Mouse (Mus musculus): Measurements from ENCODE around the gene Scamp3. TPM values are rescaled to one million over a fixed set of nuclear protein-coding genes. Genes with fewer than 3 reads are reported as not detected.

Gene Scamp3
- polyA plus RNA-seq, 1 experiment from 2014 or later, result 49.0 TPM

DNA sequence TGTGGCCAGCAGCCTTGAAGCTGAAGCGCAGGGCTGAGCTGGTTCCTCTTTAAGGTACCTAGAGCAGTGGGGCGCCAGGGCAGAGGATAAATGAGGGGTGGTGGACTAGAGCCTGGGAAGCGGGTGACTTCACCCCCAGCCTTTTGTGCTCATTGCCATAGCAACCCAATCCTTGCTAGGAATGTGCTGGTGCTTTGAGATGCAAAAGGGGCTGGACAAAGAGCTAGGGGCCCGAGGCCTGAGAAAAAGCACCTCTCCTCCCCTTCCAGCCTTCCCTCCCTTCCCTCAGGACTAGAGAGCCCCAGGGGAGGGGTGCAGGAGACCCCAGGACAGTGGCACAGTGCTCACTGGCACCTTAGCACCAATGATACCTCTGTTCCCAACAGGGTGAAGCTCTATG is 48.6 kb downstream of the Scamp3 start:
- Histone ChIP-seq H3K4me2 (ENCODE audit: low read depth, low read length) (no peak overlapping the region), H3K4me1 (ENCODE audit: control insufficient read depth, low read depth, low read length) (peaks cover 15% of the 10 kb centered on the region), H3K9ac (ENCODE audit: low read depth, low read length) (no peak overlapping the region), H3K36me3 (ENCODE audit: control insufficient read depth, insufficient read depth) (no peaks in the 10 kb centered on the region), H3K4me3 (ENCODE audit: low read depth, low read length) (no peak overlapping the region), H3K9me3 (replicated peaks; ENCODE audit: control insufficient read depth, low read length) (no peaks in the 10 kb centered on the region), H3K27me3 (ENCODE audit: control insufficient read depth, insufficient read depth, low read depth, low read length) (peaks cover 51% of the 10 kb centered on the region), H3K27ac (ENCODE audit: low read length) (no peak overlapping the region)
- WGBS (ENCODE audit: insufficient replicate concordance), result 33% methylated on average over 4 of the region's 4 CpGs
- ATAC-seq (ENCODE audit: low read depth), result no peak

DNA sequence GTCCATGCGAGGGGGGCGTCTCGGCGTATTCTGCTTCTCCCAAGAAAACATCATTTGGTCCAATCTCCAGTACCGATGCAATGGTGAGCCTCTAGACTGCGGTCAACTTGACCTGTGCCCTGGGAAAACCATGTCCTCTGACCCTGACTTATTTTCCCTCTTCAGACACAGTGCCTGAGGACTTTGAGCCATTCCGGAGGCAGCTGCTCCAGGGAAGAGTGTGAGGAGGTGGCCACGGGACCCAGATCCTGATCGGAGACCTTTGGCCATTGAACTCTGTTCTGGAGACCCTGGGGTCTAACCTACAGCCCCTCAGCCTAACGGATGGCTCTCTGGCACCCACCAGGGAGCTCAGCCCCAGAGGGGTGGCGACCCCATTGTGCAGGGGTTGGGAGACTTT is 49.1 kb downstream of the Scamp3 start:
- Histone ChIP-seq H3K27ac (ENCODE audit: low read length) (no peak overlapping the region), H3K4me1 (ENCODE audit: control insufficient read depth, low read depth, low read length) (peaks cover 15% of the 10 kb centered on the region), H3K27me3 (ENCODE audit: control insufficient read depth, insufficient read depth, low read depth, low read length) (peaks cover 51% of the 10 kb centered on the region), H3K4me3 (ENCODE audit: low read depth, low read length) (no peak overlapping the region), H3K36me3 (ENCODE audit: control insufficient read depth, insufficient read depth) (no peaks in the 10 kb centered on the region), H3K9me3 (replicated peaks; ENCODE audit: control insufficient read depth, low read length) (no peaks in the 10 kb centered on the region), H3K9ac (ENCODE audit: low read depth, low read length) (no peak overlapping the region), H3K4me2 (ENCODE audit: low read depth, low read length) (no peak overlapping the region)
- no peak for ATAC-seq (ENCODE audit: low read depth)
- WGBS (ENCODE audit: insufficient replicate concordance), result 49% methylated on average over 11 of the region's 11 CpGs

DNA sequence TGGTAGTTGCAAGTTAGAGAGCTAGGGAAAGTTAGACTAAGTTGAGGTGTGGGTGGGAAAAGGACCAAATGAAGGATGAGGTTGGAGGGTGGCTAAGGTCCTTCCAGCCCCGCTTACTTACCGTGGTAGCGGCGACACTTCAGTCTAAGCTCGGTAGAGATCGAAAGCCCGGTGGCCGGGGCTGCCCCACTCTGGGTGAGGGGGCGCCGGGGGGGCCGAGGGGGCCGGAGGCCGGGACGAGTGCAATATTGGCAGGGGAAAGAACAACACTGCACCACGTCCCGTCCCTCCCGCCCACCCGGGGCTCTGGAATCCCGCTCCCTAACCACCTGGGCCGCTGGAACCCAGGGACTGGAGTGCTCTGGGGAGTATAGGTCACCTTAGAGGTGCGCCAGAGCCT is 49.6 kb downstream of the Scamp3 start, which contains the start of gene Mtx1:
TSS of gene Mtx1 (minus strand) at position 189 of the 400 bp plus-strand sequence.
- no peak; the same call in 1 of the 2 replicates for ATAC-seq (ENCODE audit: low read depth)
- WGBS (ENCODE audit: insufficient replicate concordance), result 9% methylated on average over 21 of the region's 21 CpGs
- peaks cover 15% of the 10 kb centered on the region for H3K4me1 ChIP-seq (ENCODE audit: control insufficient read depth, low read depth, low read length)
- H3K27me3 ChIP-seq (ENCODE audit: control insufficient read depth, insufficient read depth, low read depth, low read length), result peaks cover 51% of the 10 kb centered on the region
- H3K4me2 ChIP-seq (ENCODE audit: low read depth, low read length), result peak within 1 kb of the TSS; percentile 74
- H3K27ac ChIP-seq (ENCODE audit: low read length), result no peak within 1 kb of the TSS
- no peaks in the 10 kb centered on the region for H3K9me3 ChIP-seq (replicated peaks; ENCODE audit: control insufficient read depth, low read length)
- no peaks in the 10 kb centered on the region for H3K36me3 ChIP-seq (ENCODE audit: control insufficient read depth, insufficient read depth)
- peak within 1 kb of the TSS; percentile 15; the same call in 1 of the 2 replicates for H3K4me3 ChIP-seq (ENCODE audit: low read depth, low read length)
- no peak within 1 kb of the TSS for H3K9ac ChIP-seq (ENCODE audit: low read depth, low read length)

DNA sequence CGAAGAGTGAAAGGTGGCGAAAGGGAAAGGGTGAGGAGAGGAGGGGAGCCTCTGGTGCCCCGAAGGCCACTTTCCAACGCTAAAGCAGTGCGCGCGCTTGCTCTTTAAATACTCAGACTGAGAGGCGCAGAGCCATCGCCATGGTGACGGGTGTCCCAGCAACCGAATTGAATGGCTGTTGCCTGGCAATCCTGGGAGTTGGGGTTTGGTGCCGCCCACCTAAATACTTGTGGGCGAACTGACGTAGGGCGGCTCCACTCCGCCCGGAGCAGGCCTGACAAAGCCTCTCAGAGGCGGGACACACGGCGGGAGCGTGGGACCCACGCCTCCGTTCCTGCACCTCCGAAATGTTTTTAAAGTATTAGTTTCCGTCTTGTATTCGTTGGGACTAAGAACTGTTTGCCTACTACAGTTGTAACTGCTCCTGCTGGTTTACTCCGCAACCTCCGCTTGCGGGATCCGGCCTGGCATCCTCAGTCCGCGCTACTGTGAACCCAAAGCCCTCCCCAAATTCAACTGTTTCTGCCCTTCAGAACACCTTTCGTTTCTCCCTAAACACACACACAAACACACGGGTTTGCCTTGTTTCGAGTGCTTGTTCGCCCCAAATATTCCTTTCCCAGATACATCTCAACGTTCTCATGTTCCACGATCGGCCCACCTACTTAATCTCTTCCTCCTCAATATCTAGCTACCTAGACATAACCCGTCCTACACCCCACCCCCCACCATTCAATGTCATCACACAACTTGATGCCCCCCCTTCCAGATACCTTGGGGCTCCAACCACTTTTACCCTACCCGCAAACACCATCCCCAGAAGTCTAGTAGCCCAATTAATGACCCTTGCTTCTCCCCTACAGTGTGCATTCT is 50.3 kb downstream of the Scamp3 start:
- H3K9me3 ChIP-seq (replicated peaks; ENCODE audit: control insufficient read depth, low read length), result no peaks in the 10 kb centered on the region
- H3K36me3 ChIP-seq (ENCODE audit: control insufficient read depth, insufficient read depth), result no peaks in the 10 kb centered on the region
- 4% methylated on average over 41 of the region's 41 CpGs for WGBS (ENCODE audit: insufficient replicate concordance)
- peaks cover 15% of the 10 kb centered on the region for H3K4me1 ChIP-seq (ENCODE audit: control insufficient read depth, low read depth, low read length)
- peak overlapping the region; percentile 74 for H3K4me2 ChIP-seq (ENCODE audit: low read depth, low read length)
- no peak overlapping the region for H3K9ac ChIP-seq (ENCODE audit: low read depth, low read length)
- peaks cover 51% of the 10 kb centered on the region for H3K27me3 ChIP-seq (ENCODE audit: control insufficient read depth, insufficient read depth, low read depth, low read length)
- H3K27ac ChIP-seq (ENCODE audit: low read length), result no peak overlapping the region
- ATAC-seq (ENCODE audit: low read depth), result peak; percentile 39; the same call in 1 of the 2 replicates
- H3K4me3 ChIP-seq (ENCODE audit: low read depth, low read length), result peak overlapping the region; percentile 57

DNA sequence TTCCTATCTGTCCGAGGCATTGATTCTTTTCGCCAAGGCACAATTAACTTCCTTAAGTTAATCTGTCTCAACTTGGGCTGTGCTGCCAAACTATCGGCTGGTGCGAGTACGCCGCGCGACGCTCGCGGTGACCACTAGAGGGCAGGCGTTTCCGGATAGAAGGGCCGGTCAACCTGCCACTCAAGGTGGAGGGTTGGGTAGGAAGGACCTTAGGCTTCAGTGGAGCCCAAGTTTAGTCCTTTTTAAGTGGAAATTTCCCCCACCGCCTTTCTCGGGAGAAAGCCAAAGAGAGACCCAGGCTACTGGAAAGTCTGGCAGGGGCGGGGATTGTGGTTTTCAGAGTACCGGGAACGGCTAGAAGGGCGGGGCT is 50.9 kb downstream of the Scamp3 start:
- peaks cover 51% of the 10 kb centered on the region for H3K27me3 ChIP-seq (ENCODE audit: control insufficient read depth, insufficient read depth, low read depth, low read length)
- H3K4me3 ChIP-seq (ENCODE audit: low read depth, low read length), result peak overlapping the region; percentile 57
- under 1% methylated on average over 20 of the region's 20 CpGs for WGBS (ENCODE audit: insufficient replicate concordance)
- no peaks in the 10 kb centered on the region for H3K36me3 ChIP-seq (ENCODE audit: control insufficient read depth, insufficient read depth)
- peak; percentile 49 for ATAC-seq (ENCODE audit: low read depth)
- no peaks in the 10 kb centered on the region for H3K9me3 ChIP-seq (replicated peaks; ENCODE audit: control insufficient read depth, low read length)
- H3K9ac ChIP-seq (ENCODE audit: low read depth, low read length), result no peak overlapping the region
- H3K4me2 ChIP-seq (ENCODE audit: low read depth, low read length), result peak overlapping the region; percentile 74
- peaks cover 15% of the 10 kb centered on the region for H3K4me1 ChIP-seq (ENCODE audit: control insufficient read depth, low read depth, low read length)
- H3K27ac ChIP-seq (ENCODE audit: low read length), result no peak overlapping the region

DNA sequence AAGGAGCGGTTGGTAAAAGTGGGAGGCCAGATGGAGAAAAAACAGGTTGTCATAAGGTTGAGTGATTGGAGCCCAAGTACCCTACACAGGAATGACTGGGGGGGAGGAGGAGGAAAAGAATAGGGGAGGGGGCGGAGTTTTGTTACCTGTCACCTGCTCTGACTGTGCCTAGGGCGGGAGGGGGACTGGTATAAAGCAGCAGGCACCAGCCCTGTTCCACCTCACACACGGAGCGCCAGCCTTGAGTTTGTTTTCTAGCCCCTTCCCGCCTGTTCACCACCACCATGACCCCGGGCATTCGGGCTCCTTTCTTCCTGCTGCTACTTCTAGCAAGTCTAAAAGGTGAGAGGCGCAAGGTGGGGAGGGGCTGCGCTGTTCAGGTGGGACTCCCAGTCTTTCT is 51.6 kb downstream of the Scamp3 start, which contains the start of gene Muc1:
TSS of gene Muc1 (plus strand) at position 222 of the 400 bp plus-strand sequence.
- 32% methylated on average over 10 of the region's 10 CpGs for WGBS (ENCODE audit: insufficient replicate concordance)
- peak within 1 kb of the TSS; percentile 57 for H3K4me3 ChIP-seq (ENCODE audit: low read depth, low read length)
- H3K9me3 ChIP-seq (replicated peaks; ENCODE audit: control insufficient read depth, low read length), result no peaks in the 10 kb centered on the region
- H3K4me2 ChIP-seq (ENCODE audit: low read depth, low read length), result peak within 1 kb of the TSS; percentile 74
- peaks cover 15% of the 10 kb centered on the region for H3K4me1 ChIP-seq (ENCODE audit: control insufficient read depth, low read depth, low read length)
- ATAC-seq (ENCODE audit: low read depth), result no peak
- H3K36me3 ChIP-seq (ENCODE audit: control insufficient read depth, insufficient read depth), result no peaks in the 10 kb centered on the region
- H3K27ac ChIP-seq (ENCODE audit: low read length), result no peak within 1 kb of the TSS
- no peak within 1 kb of the TSS for H3K9ac ChIP-seq (ENCODE audit: low read depth, low read length)
- peaks cover 51% of the 10 kb centered on the region for H3K27me3 ChIP-seq (ENCODE audit: control insufficient read depth, insufficient read depth, low read depth, low read length)

DNA sequence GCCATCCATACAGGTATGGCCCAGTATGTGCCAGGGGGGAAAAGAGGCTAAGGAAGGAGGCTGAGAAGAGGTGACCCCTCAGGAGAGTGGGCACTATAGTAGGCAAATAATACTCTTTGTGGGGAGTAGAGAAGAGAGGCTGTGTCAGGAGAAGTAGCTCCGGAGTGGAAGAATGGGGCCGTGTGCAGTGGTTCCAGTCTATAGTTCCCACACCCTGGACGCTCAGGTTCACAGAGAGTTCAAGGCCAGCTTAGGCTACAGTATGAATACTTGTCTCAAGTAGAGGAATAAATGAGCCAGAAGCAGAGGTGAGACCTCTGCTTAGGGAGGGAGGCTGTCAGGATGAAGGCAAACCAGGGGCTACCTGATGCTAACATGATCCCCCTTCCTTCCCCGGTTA is 52.0 kb downstream of the Scamp3 start:
- peaks cover 51% of the 10 kb centered on the region for H3K27me3 ChIP-seq (ENCODE audit: control insufficient read depth, insufficient read depth, low read depth, low read length)
- 66% methylated on average over 4 of the region's 4 CpGs for WGBS (ENCODE audit: insufficient replicate concordance)
- H3K36me3 ChIP-seq (ENCODE audit: control insufficient read depth, insufficient read depth), result no peaks in the 10 kb centered on the region
- H3K4me1 ChIP-seq (ENCODE audit: control insufficient read depth, low read depth, low read length), result peaks cover 15% of the 10 kb centered on the region
- no peak overlapping the region for H3K4me3 ChIP-seq (ENCODE audit: low read depth, low read length)
- no peak overlapping the region for H3K27ac ChIP-seq (ENCODE audit: low read length)
- H3K9ac ChIP-seq (ENCODE audit: low read depth, low read length), result no peak overlapping the region
- no peak overlapping the region for H3K4me2 ChIP-seq (ENCODE audit: low read depth, low read length)
- H3K9me3 ChIP-seq (replicated peaks; ENCODE audit: control insufficient read depth, low read length), result no peaks in the 10 kb centered on the region
- no peak for ATAC-seq (ENCODE audit: low read depth)

DNA sequence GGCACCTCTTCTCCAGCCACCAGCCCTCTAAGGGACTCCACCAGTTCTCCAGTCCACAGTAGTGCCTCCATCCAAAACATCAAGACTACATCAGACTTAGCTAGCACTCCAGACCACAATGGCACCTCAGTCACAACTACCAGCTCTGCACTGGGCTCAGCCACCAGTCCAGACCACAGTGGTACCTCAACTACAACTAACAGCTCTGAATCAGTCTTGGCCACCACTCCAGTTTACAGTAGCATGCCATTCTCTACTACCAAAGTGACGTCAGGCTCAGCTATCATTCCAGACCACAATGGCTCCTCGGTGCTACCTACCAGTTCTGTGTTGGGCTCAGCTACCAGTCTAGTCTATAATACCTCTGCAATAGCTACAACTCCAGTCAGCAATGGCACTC is 53.3 kb downstream of the Scamp3 start:
- peaks cover 47% of the 10 kb centered on the region for H3K27me3 ChIP-seq (ENCODE audit: control insufficient read depth, insufficient read depth, low read depth, low read length)
- WGBS (ENCODE audit: insufficient replicate concordance), result 53% methylated on average over 2 of the region's 2 CpGs
- no peak overlapping the region for H3K9ac ChIP-seq (ENCODE audit: low read depth, low read length)
- H3K9me3 ChIP-seq (replicated peaks; ENCODE audit: control insufficient read depth, low read length), result no peaks in the 10 kb centered on the region
- H3K4me3 ChIP-seq (ENCODE audit: low read depth, low read length), result no peak overlapping the region
- H3K4me1 ChIP-seq (ENCODE audit: control insufficient read depth, low read depth, low read length), result peaks cover 15% of the 10 kb centered on the region
- no peak for ATAC-seq (ENCODE audit: low read depth)
- H3K27ac ChIP-seq (ENCODE audit: low read length), result no peak overlapping the region
- no peaks in the 10 kb centered on the region for H3K36me3 ChIP-seq (ENCODE audit: control insufficient read depth, insufficient read depth)
- no peak overlapping the region for H3K4me2 ChIP-seq (ENCODE audit: low read depth, low read length)

DNA sequence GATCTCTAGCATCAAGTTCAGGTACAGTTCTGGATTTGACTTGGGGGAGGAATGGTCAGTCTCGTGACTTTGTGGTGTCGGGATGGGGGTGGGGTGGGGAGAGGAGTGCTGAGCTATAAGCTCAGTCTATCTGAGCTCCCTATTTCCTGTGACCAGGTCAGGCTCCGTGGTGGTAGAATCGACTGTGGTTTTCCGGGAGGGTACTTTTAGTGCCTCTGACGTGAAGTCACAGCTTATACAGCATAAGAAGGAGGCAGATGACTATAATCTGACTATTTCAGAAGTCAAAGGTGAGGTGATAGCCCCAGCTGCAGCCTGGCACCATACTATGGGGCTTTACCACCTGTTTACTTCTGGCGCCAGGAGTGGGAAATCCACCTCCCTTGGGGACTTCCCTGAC is 54.1 kb downstream of the Scamp3 start:
- no peak overlapping the region for H3K27ac ChIP-seq (ENCODE audit: low read length)
- WGBS (ENCODE audit: insufficient replicate concordance), result 23% methylated on average over 7 of the region's 7 CpGs
- H3K4me2 ChIP-seq (ENCODE audit: low read depth, low read length), result no peak overlapping the region

More for the DNA sequence above, 54.1 kb downstream of the Scamp3 start:
- Histone ChIP-seq H3K27me3 (ENCODE audit: control insufficient read depth, insufficient read depth, low read depth, low read length) (peaks cover 40% of the 10 kb centered on the region), H3K4me1 (ENCODE audit: control insufficient read depth, low read depth, low read length) (peaks cover 15% of the 10 kb centered on the region), H3K4me3 (ENCODE audit: low read depth, low read length) (no peak overlapping the region), H3K36me3 (ENCODE audit: control insufficient read depth, insufficient read depth) (no peaks in the 10 kb centered on the region), H3K9ac (ENCODE audit: low read depth, low read length) (no peak overlapping the region), H3K9me3 (replicated peaks; ENCODE audit: control insufficient read depth, low read length) (no peaks in the 10 kb centered on the region)
- no peak for ATAC-seq (ENCODE audit: low read depth)
